Mouse (Mus musculus) olfactory bulb, adult 2 months (tissue): ENCODE measurements around the gene Clock.

Source experiments
- CTCF ChIP-seq: fragments of 200-500 bp; IDR thresholded peaks from 2 replicates; pipeline ENCODE4 v1.5.1; 2012; ENCODE audit warnings: low read depth, mild to moderate bottlenecking, low read length, moderate library complexity; ENCODE audit not compliant: insufficient read depth
- POLR2A ChIP-seq: fragments of 200-500 bp; IDR thresholded peaks from 2 replicates; pipeline ENCODE4 v1.6.1; 2012; ENCODE audit warnings: mild to moderate bottlenecking, low read depth, low read length, moderate library complexity; ENCODE audit not compliant: insufficient read depth

DNA sequence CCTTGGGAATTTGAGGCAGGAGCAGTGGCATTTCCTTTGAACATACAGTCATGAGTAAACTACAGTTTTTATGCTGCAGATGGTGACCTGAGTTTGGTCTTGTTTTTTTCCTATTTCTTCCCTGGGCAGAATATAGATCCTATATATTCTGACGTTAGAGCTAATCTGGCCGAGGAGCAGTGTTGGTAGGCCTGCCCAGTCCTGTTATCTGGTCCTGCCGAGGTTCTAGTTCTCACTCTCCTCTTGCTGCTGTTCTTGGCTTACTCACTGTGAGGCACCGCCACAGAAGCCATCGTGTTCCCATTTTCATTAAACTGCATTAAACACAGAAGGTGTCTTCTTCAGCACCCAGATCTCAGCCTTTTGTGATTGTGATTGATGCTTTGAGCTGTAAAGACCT, 116.7 kb downstream of the Clock start:
- no peak for TF ChIP-seq POLR2A
- TF ChIP-seq CTCF: no peak
